In genomic region chr5:128603693-128604092, GRCm38 (mm10) we compare ENCODE assay signal across 17 mouse cellular contexts. TPM values are rescaled to one million over a fixed set of nuclear protein-coding genes. Genes with fewer than 3 reads are reported as not detected.
DNase-seq lines count a peak whose midpoint lies in the region; ATAC-seq lines count a peak whose summit lies in the region.
"Had no signal": no experiment of that assay in that cellular context is flagged by ENCODE, and none has a peak within 500 bp of the region (broad histone marks: within the 10 kb centered on the region; RNA-seq: fewer than 3 reads in every experiment).

No protein-coding gene starts in this region.

- H3K36me3 ChIP-seq in forebrain, embryonic 12.5 days (replicated peaks), result no peaks in the 10 kb centered on the region
- no peaks in the 10 kb centered on the region for H3K36me3 ChIP-seq in forebrain, embryonic 13.5 days (ENCODE audit: poor library complexity, severe bottlenecking)
- peaks cover 22% of the 10 kb centered on the region for H3K36me3 ChIP-seq in hindbrain, embryonic 10.5 days
- no peaks in the 10 kb centered on the region for H3K36me3 ChIP-seq in limb, embryonic 13.5 days
- H3K36me3 ChIP-seq in neural tube, embryonic 14.5 days (ENCODE audit: control insufficient read depth, insufficient read depth, low read length), result no peaks in the 10 kb centered on the region
- H3K36me3 ChIP-seq in kidney, embryonic 15.5 days, result no peaks in the 10 kb centered on the region

- no peak overlapping the region for H3K27ac ChIP-seq in forebrain, embryonic 12.5 days
- no peak overlapping the region for H3K27ac ChIP-seq in forebrain, embryonic 13.5 days
- peak overlapping the region; percentile 97 for H3K27ac ChIP-seq in hindbrain, embryonic 10.5 days
- H3K27ac ChIP-seq in limb, embryonic 13.5 days, result peak overlapping the region; percentile 67; the same call in 1 of the 2 replicates
- no peak overlapping the region for H3K27ac ChIP-seq in neural tube, embryonic 14.5 days (ENCODE audit: low read depth, low read length)
- no peak overlapping the region for H3K27ac ChIP-seq in kidney, embryonic 15.5 days
- H3K27ac ChIP-seq: heart, adult 2 months; macrophage had no signal

- H3K4me2 ChIP-seq in forebrain, embryonic 12.5 days, result peak overlapping the region; percentile 96
- no peak overlapping the region for H3K4me2 ChIP-seq in forebrain, embryonic 13.5 days
- peak overlapping the region; percentile 91 for H3K4me2 ChIP-seq in limb, embryonic 13.5 days (replicated peaks)
- H3K4me2 ChIP-seq in neural tube, embryonic 14.5 days (ENCODE audit: low read depth, low read length), result peak overlapping the region; percentile 99; the same call in 1 of the 2 replicates
- no peak overlapping the region for H3K4me2 ChIP-seq in kidney, embryonic 15.5 days

- no peak for ATAC-seq in forebrain, embryonic 12.5 days (ENCODE audit: low FRiP score)
- no peak for ATAC-seq in forebrain, embryonic 13.5 days
- no peak for ATAC-seq in limb, embryonic 13.5 days (ENCODE audit: low FRiP score, low read depth)
- ATAC-seq in neural tube, embryonic 14.5 days (ENCODE audit: low read depth), result no peak
- ATAC-seq in kidney, embryonic 15.5 days (replicated peaks; ENCODE audit: low FRiP score), result no peak
- ATAC-seq: liver, postnatal 0 days had no signal

- peak overlapping the region; percentile 33; the same call in 1 of the 2 replicates for H3K9ac ChIP-seq in forebrain, embryonic 12.5 days
- no peak overlapping the region for H3K9ac ChIP-seq in forebrain, embryonic 13.5 days
- H3K9ac ChIP-seq in limb, embryonic 13.5 days, result no peak overlapping the region
- no peak overlapping the region for H3K9ac ChIP-seq in neural tube, embryonic 14.5 days (replicated peaks; ENCODE audit: low read depth, low read length)
- H3K9ac ChIP-seq in kidney, embryonic 15.5 days, result no peak overlapping the region
- H3K9ac ChIP-seq: liver, postnatal 0 days had no signal

- H3K4me1 ChIP-seq in forebrain, embryonic 12.5 days, result peaks cover 79% of the 10 kb centered on the region
- H3K4me1 ChIP-seq in forebrain, embryonic 13.5 days, result peaks cover 53% of the 10 kb centered on the region
- peaks cover 84% of the 10 kb centered on the region for H3K4me1 ChIP-seq in hindbrain, embryonic 10.5 days (replicated peaks)
- H3K4me1 ChIP-seq in limb, embryonic 13.5 days, result peaks cover 71% of the 10 kb centered on the region
- peaks cover 29% of the 10 kb centered on the region; the same call in 1 of the 2 replicates for H3K4me1 ChIP-seq in neural tube, embryonic 14.5 days (ENCODE audit: control insufficient read depth, insufficient read depth, low read length)
- H3K4me1 ChIP-seq in kidney, embryonic 15.5 days, result peaks cover 47% of the 10 kb centered on the region

- H3K9me3 ChIP-seq in forebrain, embryonic 12.5 days, result no peaks in the 10 kb centered on the region
- no peaks in the 10 kb centered on the region for H3K9me3 ChIP-seq in forebrain, embryonic 13.5 days (replicated peaks)
- no peaks in the 10 kb centered on the region for H3K9me3 ChIP-seq in hindbrain, embryonic 10.5 days
- H3K9me3 ChIP-seq in limb, embryonic 13.5 days, result no peaks in the 10 kb centered on the region
- no peaks in the 10 kb centered on the region for H3K9me3 ChIP-seq in neural tube, embryonic 14.5 days (ENCODE audit: control insufficient read depth, low read length)
- H3K9me3 ChIP-seq in kidney, embryonic 15.5 days (replicated peaks), result no peaks in the 10 kb centered on the region

- DNase-seq in hindbrain, embryonic 10.5 days (ENCODE audit: low spot score), result no peak
- DNase-seq in gastrocnemius, postnatal 25 days, result no peak
- no peak for DNase-seq in right cerebral cortex, adult 18-20 months
- DNase-seq: B cell, adult 2 months; cerebellum, adult 2 months; heart, adult 2 months; heart, postnatal 10 days; kidney, adult 2 months; liver, postnatal 0 days; thymus, postnatal 4 days had no signal

- WGBS in forebrain, embryonic 12.5 days, result 15% methylated on average over 1 of the region's 1 CpGs
- WGBS in forebrain, embryonic 13.5 days, result 12% methylated on average over 1 of the region's 1 CpGs
- WGBS in hindbrain, embryonic 10.5 days, result 27% methylated on average over 1 of the region's 1 CpGs
- WGBS in limb, embryonic 13.5 days, result 24% methylated on average over 1 of the region's 1 CpGs
- WGBS in neural tube, embryonic 14.5 days, result 27% methylated on average over 1 of the region's 1 CpGs
- 81% methylated on average over 1 of the region's 1 CpGs for WGBS in kidney, embryonic 15.5 days

- peak overlapping the region; percentile 63 for H3K4me3 ChIP-seq in forebrain, embryonic 12.5 days (replicated peaks)
- H3K4me3 ChIP-seq in forebrain, embryonic 13.5 days, result no peak overlapping the region
- peak overlapping the region; percentile 81 for H3K4me3 ChIP-seq in hindbrain, embryonic 10.5 days
- H3K4me3 ChIP-seq in limb, embryonic 13.5 days, result peak overlapping the region; percentile 65
- peak overlapping the region; percentile 4; the same call in 1 of the 2 replicates for H3K4me3 ChIP-seq in neural tube, embryonic 14.5 days (ENCODE audit: low read depth, low read length)
- no peak overlapping the region for H3K4me3 ChIP-seq in kidney, embryonic 15.5 days (replicated peaks)
- H3K4me3 ChIP-seq: erythroblast, embryonic 14.5 days; heart, adult 2 months had no signal

- peaks cover 97% of the 10 kb centered on the region for H3K27me3 ChIP-seq in forebrain, embryonic 12.5 days
- peaks cover 98% of the 10 kb centered on the region for H3K27me3 ChIP-seq in forebrain, embryonic 13.5 days
- peaks cover 69% of the 10 kb centered on the region for H3K27me3 ChIP-seq in hindbrain, embryonic 10.5 days (ENCODE audit: insufficient read depth, poor library complexity, severe bottlenecking)
- H3K27me3 ChIP-seq in limb, embryonic 13.5 days, result peaks cover 28% of the 10 kb centered on the region
- H3K27me3 ChIP-seq in neural tube, embryonic 14.5 days (ENCODE audit: control insufficient read depth, insufficient read depth, low read length), result peaks cover 6% of the 10 kb centered on the region; the same call in 1 of the 2 replicates
- peaks cover 86% of the 10 kb centered on the region for H3K27me3 ChIP-seq in kidney, embryonic 15.5 days

RNA-seq across cellular contexts. Expression of gene Fzd10, which starts 3.0 kb away (rescaled TPM):
- polyA plus RNA-seq in forebrain, embryonic 12.5 days (2016; fragmentation: Nextera tagmentation; extraction: Ambion mirVana), result 4.8 and 5.3 TPM in 2 replicates
- 2.0 TPM in 2 replicates for polyA plus RNA-seq in forebrain, embryonic 13.5 days (2015; fragmentation: Nextera tagmentation; extraction: Ambion mirVana)
- 16.0 and 22.3 TPM in 2 replicates for polyA plus RNA-seq in hindbrain, embryonic 10.5 days (2016; fragmentation: Nextera tagmentation; extraction: Ambion mirVana)
- polyA plus RNA-seq in limb, embryonic 13.5 days (2015; fragmentation: Nextera tagmentation; extraction: Ambion mirVana), result 5.6 and 7.1 TPM in 2 replicates
- 2.6 and 4.4 TPM in 2 replicates for polyA plus RNA-seq in neural tube, embryonic 14.5 days (2014; fragmentation: Nextera tagmentation; extraction: Ambion mirVana)
- total RNA-seq in gastrocnemius, postnatal 25 days (2021), result 1 to 10 TPM; 3.3 to 4.2 TPM
- 2.2 and 2.4 TPM in 2 replicates for polyA plus RNA-seq in kidney, embryonic 15.5 days (2015; fragmentation: Nextera tagmentation; extraction: Ambion mirVana)
- total RNA-seq: heart, adult 2 months had no signal
- polyA plus RNA-seq: erythroblast, embryonic 14.5 days; liver, postnatal 0 days; macrophage had no signal

Comparison
In these comparisons a context has a peak if more than half of its experiments do, and no peak if none do; other contexts are left out.
1. H3K4me2 ChIP-seq: peak in forebrain, embryonic 12.5 days (single experiment), limb, embryonic 13.5 days (single experiment) and neural tube, embryonic 14.5 days (single experiment); none in forebrain, embryonic 13.5 days (single experiment) and kidney, embryonic 15.5 days (single experiment).
2. H3K4me3 ChIP-seq: peak in forebrain, embryonic 12.5 days (single experiment), hindbrain, embryonic 10.5 days (single experiment), limb, embryonic 13.5 days (single experiment) and neural tube, embryonic 14.5 days (single experiment); none in forebrain, embryonic 13.5 days (single experiment) and kidney, embryonic 15.5 days (single experiment).
3. H3K27ac ChIP-seq: peak in hindbrain, embryonic 10.5 days (single experiment) and limb, embryonic 13.5 days (single experiment); none in forebrain, embryonic 12.5 days (single experiment), forebrain, embryonic 13.5 days (single experiment), neural tube, embryonic 14.5 days (single experiment) and kidney, embryonic 15.5 days (single experiment).